Comparison of ENCODE assay signal across 22 mouse cellular contexts in the genomic region with DNA sequence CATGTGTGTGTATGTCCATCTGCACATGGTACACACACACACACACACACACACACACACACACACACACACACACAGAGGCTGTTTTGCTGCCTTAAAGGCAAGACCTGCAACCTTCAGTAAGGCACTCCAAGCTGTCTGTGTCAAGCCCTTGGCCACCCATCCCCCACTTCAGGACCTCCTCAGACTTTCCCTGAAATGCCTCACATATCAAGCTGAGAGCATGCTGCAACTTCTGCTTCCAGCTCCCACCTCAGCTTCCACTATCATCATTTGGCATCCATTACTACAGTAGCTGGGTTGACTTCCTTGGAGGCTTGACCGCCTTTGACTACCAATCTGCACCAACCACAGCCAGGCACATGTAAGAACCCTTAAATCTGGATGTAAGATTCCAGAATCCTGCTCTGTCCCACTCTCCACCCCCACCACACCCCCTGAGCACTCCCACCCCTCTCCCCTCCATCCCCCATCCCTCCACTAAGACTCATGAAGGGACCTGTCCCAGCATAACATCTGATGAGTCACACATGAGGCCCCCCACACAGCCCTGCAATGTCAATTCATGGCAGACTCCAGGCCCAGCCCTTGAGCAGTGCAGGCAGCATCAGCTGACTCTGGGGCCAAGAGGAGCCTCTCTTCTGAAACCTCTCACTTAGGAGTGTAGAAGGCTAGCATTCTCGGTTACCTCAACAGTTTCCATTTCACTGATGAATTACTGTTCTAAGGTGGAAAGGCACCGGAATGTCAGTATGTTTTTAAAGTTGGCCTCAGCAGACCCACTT.
"Had no signal": no experiment of that assay in that cellular context is flagged by ENCODE, and none has a peak within 500 bp of the region (broad histone marks: within the 10 kb centered on the region; RNA-seq: fewer than 3 reads in every experiment).

No protein-coding gene starts in this region.

- H3K4me1 ChIP-seq: heart, embryonic 15.5 days; liver, embryonic 13.5 days; liver, embryonic 15.5 days had no signal

- H3K4me3 ChIP-seq: gastrocnemius, adult 2 months; heart, adult 2 months; heart, embryonic 13.5 days; heart, embryonic 15.5 days; hindbrain, embryonic 10.5 days; hindbrain, embryonic 12.5 days; intestine, embryonic 15.5 days; layer of hippocampus, adult 2 months; left cerebral cortex, adult 2 months; limb, embryonic 12.5 days; liver, embryonic 13.5 days; liver, embryonic 15.5 days had no signal

- H3K36me3 ChIP-seq: heart, embryonic 13.5 days; heart, embryonic 15.5 days; hindbrain, embryonic 10.5 days; hindbrain, embryonic 12.5 days; intestine, embryonic 15.5 days; limb, embryonic 10.5 days; limb, embryonic 12.5 days; liver, embryonic 13.5 days; liver, embryonic 15.5 days had no signal

- ATAC-seq: hindbrain, embryonic 16.5 days; inflammation-experienced regulatory T-cells, adult 6 months; intestine, embryonic 15.5 days; intestine, postnatal 0 days had no signal

- H3K9me3 ChIP-seq: heart, embryonic 13.5 days; heart, embryonic 15.5 days; hindbrain, embryonic 10.5 days; intestine, embryonic 15.5 days; limb, embryonic 10.5 days; limb, embryonic 12.5 days; liver, embryonic 15.5 days had no signal

- H3K9ac ChIP-seq: heart, embryonic 13.5 days; heart, embryonic 15.5 days; hindbrain, embryonic 12.5 days; hindbrain, embryonic 14.5 days; intestine, embryonic 15.5 days; limb, embryonic 12.5 days; liver, embryonic 13.5 days; liver, embryonic 15.5 days; liver, postnatal 0 days had no signal

- H3K27me3 ChIP-seq: heart, embryonic 15.5 days; hindbrain, embryonic 12.5 days; intestine, embryonic 15.5 days; liver, embryonic 13.5 days; liver, embryonic 15.5 days had no signal

- H3K4me2 ChIP-seq: heart, embryonic 11.5 days; heart, embryonic 13.5 days; heart, embryonic 15.5 days; hindbrain, embryonic 12.5 days; hindbrain, embryonic 14.5 days; intestine, embryonic 15.5 days; limb, embryonic 12.5 days; liver, embryonic 11.5 days; liver, embryonic 13.5 days; liver, embryonic 15.5 days had no signal

- H3K27ac ChIP-seq: gastrocnemius, adult 2 months; heart, adult 2 months; heart, embryonic 13.5 days; heart, embryonic 15.5 days; hindbrain, embryonic 10.5 days; hindbrain, embryonic 12.5 days; hindbrain, embryonic 14.5 days; intestine, embryonic 15.5 days; layer of hippocampus, adult 2 months; left cerebral cortex, adult 2 months; limb, embryonic 12.5 days; liver, embryonic 13.5 days; liver, embryonic 15.5 days had no signal

- DNase-seq: heart, adult 2 months; heart, postnatal 4 days; liver; liver, embryonic 13.5 days; liver, postnatal 0 days had no signal
